32 mouse cellular contexts compared by ENCODE assay signal in genomic region chr16:14959743-14960142, GRCm38 (mm10). TPM values are rescaled to one million over a fixed set of nuclear protein-coding genes. Genes with fewer than 3 reads are reported as not detected.
DNase-seq lines count a peak whose midpoint lies in the region; ATAC-seq and TF ChIP-seq lines count a peak whose summit lies in the region.
"Had no signal": no experiment of that assay in that cellular context is flagged by ENCODE, and none has a peak within 500 bp of the region (broad histone marks: within the 10 kb centered on the region; RNA-seq: fewer than 3 reads in every experiment).

No protein-coding gene starts in this region.

- no peak; the same call in 1 of the 2 replicates for TF ChIP-seq RAD21 in CH12.LX (IDR thresholded peaks at IDR 0.05; ENCODE audit: low read depth, low read length)

- no peaks in the 10 kb centered on the region for H3K4me1 ChIP-seq in heart, adult 2 months (ENCODE audit: control insufficient read depth, insufficient read depth, low read length)
- H3K4me1 ChIP-seq in liver, embryonic 14.5 days (replicated peaks; ENCODE audit: control insufficient read depth in 2 of 2, insufficient read depth in 2 of 2, low read length in 1 of 2): no peaks in the 10 kb centered on the region
- H3K4me1 ChIP-seq in liver, embryonic 12.5 days: no peaks in the 10 kb centered on the region
- H3K4me1 ChIP-seq in CH12.LX (ENCODE audit: control insufficient read depth in 1 of 2, insufficient read depth in 2 of 2): no peaks in the 10 kb centered on the region
- H3K4me1 ChIP-seq: embryonic facial prominence, embryonic 10.5 days; embryonic facial prominence, embryonic 15.5 days; forebrain, embryonic 12.5 days; heart, embryonic 13.5 days; hindbrain, embryonic 10.5 days; hindbrain, embryonic 15.5 days; midbrain, embryonic 13.5 days; neural tube, embryonic 15.5 days had no signal

- no peak for ATAC-seq in liver, embryonic 14.5 days (ENCODE audit: insufficient read depth)
- no peak for ATAC-seq in liver, embryonic 12.5 days
- ATAC-seq in cerebellum, adult (ENCODE audit: insufficient number of reproducible peaks, low FRiP score, low TSS enrichment): no peak
- ATAC-seq: forebrain, postnatal 0 days; inflammation-experienced regulatory T-cells, adult 6 months; midbrain, embryonic 13.5 days had no signal

- H3K36me3 ChIP-seq in heart, adult 2 months (ENCODE audit: control insufficient read depth, insufficient read depth, low read length): no peaks in the 10 kb centered on the region
- no peaks in the 10 kb centered on the region for H3K36me3 ChIP-seq in liver, embryonic 14.5 days (replicated peaks; ENCODE audit: control insufficient read depth, insufficient read depth, low read depth)
- no peaks in the 10 kb centered on the region for H3K36me3 ChIP-seq in liver, embryonic 12.5 days
- no peaks in the 10 kb centered on the region for H3K36me3 ChIP-seq in CH12.LX (replicated peaks in 1 of 2; ENCODE audit: control insufficient read depth in 1 of 2, insufficient read depth in 1 of 2, low read length in 1 of 2)
- H3K36me3 ChIP-seq: embryonic facial prominence, embryonic 10.5 days; embryonic facial prominence, embryonic 15.5 days; forebrain, embryonic 12.5 days; heart, embryonic 13.5 days; hindbrain, embryonic 10.5 days; hindbrain, embryonic 15.5 days; midbrain, embryonic 13.5 days; neural tube, embryonic 15.5 days had no signal

- H3K9ac ChIP-seq in heart, adult 2 months (ENCODE audit: low read depth, low read length): no peak overlapping the region
- H3K9ac ChIP-seq in liver, embryonic 14.5 days (replicated peaks): no peak overlapping the region
- H3K9ac ChIP-seq in liver, embryonic 12.5 days: no peak overlapping the region
- no peak overlapping the region for H3K9ac ChIP-seq in CH12.LX (ENCODE audit: insufficient read depth, low read depth)
- H3K9ac ChIP-seq: embryonic facial prominence, embryonic 15.5 days; forebrain, embryonic 12.5 days; forebrain, postnatal 0 days; heart, embryonic 13.5 days; hindbrain, embryonic 15.5 days; midbrain, embryonic 13.5 days; neural tube, embryonic 15.5 days had no signal

- H3K79me2 ChIP-seq in heart, adult 2 months (replicated peaks; ENCODE audit: control insufficient read depth, insufficient read depth, low read length): no peaks in the 10 kb centered on the region
- no peaks in the 10 kb centered on the region for H3K79me2 ChIP-seq in CH12.LX (replicated peaks; ENCODE audit: control insufficient read depth, extremely low read depth, insufficient read depth, poor library complexity, severe bottlenecking)

- in situ Hi-C loops in CH12.LX (cut with MboI; ENCODE audit: low pct_ligation_motif_present, low pct_unique_long_range_greater_than_20kb, low sequenced_read_pairs): no loop called here

- H3K4me2 ChIP-seq in liver, embryonic 14.5 days (ENCODE audit: low read depth): no peak overlapping the region
- H3K4me2 ChIP-seq in liver, embryonic 12.5 days: no peak overlapping the region
- no peak overlapping the region for H3K4me2 ChIP-seq in CH12.LX (ENCODE audit: insufficient read depth, low read depth, poor library complexity, severe bottlenecking)
- H3K4me2 ChIP-seq: embryonic facial prominence, embryonic 15.5 days; forebrain, embryonic 12.5 days; heart, embryonic 13.5 days; hindbrain, embryonic 15.5 days; liver, embryonic 11.5 days; midbrain, embryonic 13.5 days; neural tube, embryonic 15.5 days had no signal

- no peak for TF ChIP-seq EP300 in heart, adult 2 months (IDR thresholded peaks at IDR 0.05; ENCODE audit: insufficient read depth, low read depth, low read length)
- no peak for TF ChIP-seq EP300 in liver, embryonic 14.5 days (IDR thresholded peaks at IDR 0.05; ENCODE audit: low read depth)
- TF ChIP-seq EP300 in CH12.LX (IDR thresholded peaks at IDR 0.05; ENCODE audit: low read length): no peak

- no peak for DNase-seq in heart, adult 2 months
- no peak for DNase-seq in heart, postnatal 10 days
- DNase-seq in liver, embryonic 14.5 days (ENCODE audit: low read depth in 3 of 3, low spot score in 3 of 3): no peak
- DNase-seq in CH12.LX (ENCODE audit: extremely low read depth): no peak
- peak; percentile 3 for DNase-seq in R1 (ENCODE audit: low read depth, low spot score)
- DNase-seq: cerebellum, adult 8-10 months; cerebellum, postnatal 25 days; forebrain, postnatal 0 days; gastrocnemius, postnatal 14 days; heart, adult 18-20 months; heart, postnatal 14 days; kidney, adult 2 months; layer of hippocampus, postnatal 36 days; lung, adult 18-20 months; retina, postnatal 1 day; right cerebral cortex, postnatal 14 days; thymus, adult 18-20 months; thymus, postnatal 25 days had no signal

- intact Hi-C loops in heart, adult 2 months (cut with DNase I): loop anchor here (1.0 kb wide), 1 partner anchor 258 kb away; no protein-coding TSS in a partner anchor
- intact Hi-C loops in heart, postnatal 10 days (cut with DNase I): no loop called here

- H3K27ac ChIP-seq in heart, adult 2 months: no peak overlapping the region
- no peak overlapping the region for H3K27ac ChIP-seq in liver, embryonic 14.5 days
- no peak overlapping the region for H3K27ac ChIP-seq in liver, embryonic 12.5 days
- H3K27ac ChIP-seq in CH12.LX (ENCODE audit: insufficient read depth, low read depth): no peak overlapping the region
- H3K27ac ChIP-seq: embryonic facial prominence, embryonic 10.5 days; embryonic facial prominence, embryonic 15.5 days; forebrain, embryonic 12.5 days; heart, embryonic 13.5 days; hindbrain, embryonic 10.5 days; hindbrain, embryonic 15.5 days; macrophage; midbrain, embryonic 13.5 days; neural tube, embryonic 15.5 days had no signal

- H3K27me3 ChIP-seq in heart, adult 2 months (ENCODE audit: control insufficient read depth, insufficient read depth, low read length): no peaks in the 10 kb centered on the region
- H3K27me3 ChIP-seq in liver, embryonic 14.5 days (ENCODE audit: control insufficient read depth, insufficient read depth, low read length): no peaks in the 10 kb centered on the region
- no peaks in the 10 kb centered on the region for H3K27me3 ChIP-seq in liver, embryonic 12.5 days (replicated peaks)
- H3K27me3 ChIP-seq in CH12.LX (replicated peaks): peaks cover 4% of the 10 kb centered on the region
- H3K27me3 ChIP-seq: embryonic facial prominence, embryonic 15.5 days; forebrain, embryonic 12.5 days; heart, embryonic 13.5 days; hindbrain, embryonic 15.5 days; midbrain, embryonic 13.5 days; neural tube, embryonic 15.5 days had no signal

- H3K9me3 ChIP-seq in liver, embryonic 14.5 days (ENCODE audit: control insufficient read depth, low read length): no peaks in the 10 kb centered on the region; the same call in 1 of the 2 replicates
- H3K9me3 ChIP-seq in liver, embryonic 12.5 days (replicated peaks): no peaks in the 10 kb centered on the region
- H3K9me3 ChIP-seq in CH12.LX (replicated peaks; ENCODE audit: low read length): peaks cover 3% of the 10 kb centered on the region
- H3K9me3 ChIP-seq: embryonic facial prominence, embryonic 15.5 days; forebrain, embryonic 12.5 days; hindbrain, embryonic 15.5 days; midbrain, embryonic 13.5 days; neural tube, embryonic 15.5 days had no signal

- no peak overlapping the region for H3K4me3 ChIP-seq in heart, adult 2 months
- H3K4me3 ChIP-seq in liver, embryonic 14.5 days (ENCODE audit: insufficient read depth in 1 of 2, low read depth in 2 of 2, low read length in 2 of 2): no peak overlapping the region
- H3K4me3 ChIP-seq in liver, embryonic 12.5 days: no peak overlapping the region
- H3K4me3 ChIP-seq in CH12.LX (replicated peaks in 1 of 3; ENCODE audit: low read depth in 2 of 3, low read length in 2 of 3, poor library complexity in 1 of 3): no peak overlapping the region
- H3K4me3 ChIP-seq: embryonic facial prominence, embryonic 10.5 days; embryonic facial prominence, embryonic 15.5 days; forebrain, embryonic 12.5 days; heart, embryonic 13.5 days; hindbrain, embryonic 10.5 days; hindbrain, embryonic 15.5 days; midbrain, embryonic 13.5 days; neural tube, embryonic 15.5 days had no signal

- TF ChIP-seq POLR2A in heart, adult 2 months (IDR thresholded peaks at IDR 0.05; ENCODE audit: insufficient read depth, low read depth, low read length): no peak
- no peak for TF ChIP-seq POLR2A in CH12.LX (IDR thresholded peaks at IDR 0.05; ENCODE audit: low read depth, low read length)

- TF ChIP-seq CTCF in heart, adult 2 months (IDR thresholded peaks at IDR 0.05): peak; percentile 52
- 0 out of 2 replicates have a peak, but pooled peaks have one; percentile 4 for TF ChIP-seq CTCF in liver, embryonic 14.5 days (IDR thresholded peaks at IDR 0.05; ENCODE audit: low read depth)
- TF ChIP-seq CTCF in CH12.LX (conservative IDR thresholded peaks at IDR 0.05 in 1 of 2, IDR thresholded peaks at IDR 0.05 in 1 of 2; ENCODE audit: low read depth in 2 of 2, low read length in 2 of 2): peak in 1 of 2 experiments; percentile 36; a peak in 2 of 4 replicates

- 94% methylated on average over 8 of the region's 8 CpGs for WGBS in heart, adult 2 months
- 74% methylated on average over 8 of the region's 8 CpGs for WGBS in liver, embryonic 14.5 days (ENCODE audit: insufficient replicate concordance)
- WGBS in liver, embryonic 12.5 days (ENCODE audit: insufficient replicate concordance): 84% methylated on average over 8 of the region's 8 CpGs

- dilution Hi-C loops in CH12.LX (cut with MboI; ENCODE audit: extremely low pct_ligation_motif_present, extremely low pct_unique_long_range_greater_than_20kb, low sequenced_read_pairs): no loop called here

TF ChIP-seq in CH12.LX, 34 proteins besides CTCF, POLR2A, EP300 and RAD21:
- no peak for TF ChIP-seq TCF12 (IDR thresholded peaks at IDR 0.05; ENCODE audit: low read depth, low read length)
- TF ChIP-seq SMC3 (IDR thresholded peaks at IDR 0.05; ENCODE audit: low read depth, low read length): peak; percentile 44
- TF ChIP-seq ELF1 (IDR thresholded peaks at IDR 0.05; ENCODE audit: low read depth, low read length): no peak
- no peak for TF ChIP-seq MYC (IDR thresholded peaks at IDR 0.05; ENCODE audit: low read depth, low read length)
- TF ChIP-seq IRF4 (IDR thresholded peaks at IDR 0.05; ENCODE audit: low read depth, low read length): no peak

RNA-seq across cellular contexts. Expression of gene Efcab1, which starts 53.3 kb away (rescaled TPM):
- not detected for total RNA-seq in heart, adult 2 months (2021)
- polyA plus RNA-seq in heart, adult 2 months (2012; rRNA removed): 0.12 and 0.27 TPM in 2 replicates
- total RNA-seq in heart, postnatal 10 days (2021): not detected
- 0.05 and 0.07 TPM in 2 replicates for polyA plus RNA-seq in liver, embryonic 14.5 days (2012; rRNA removed)
- polyA plus RNA-seq in liver, embryonic 14.5 days (2014; fragmentation: Nextera tagmentation; extraction: Ambion mirVana): 0.08 TPM in 1 of 2 replicates, not detected in the other
- polyA plus RNA-seq in liver, embryonic 12.5 days (2016; fragmentation: Nextera tagmentation; extraction: Ambion mirVana): 0.29 and 0.47 TPM in 2 replicates
- total RNA-seq in CH12.LX (2012; rRNA removed) (not detected in 2 replicates), CH12.LX (2014; rRNA removed) (not detected in 2 replicates)
- polyA plus RNA-seq in CH12.LX (2012; ENCODE audit: insufficient read length, low read depth): not detected in 2 replicates
- total RNA-seq: gastrocnemius, postnatal 14 days; heart, adult 18-20 months; heart, postnatal 14 days; megakaryocyte-erythroid progenitor cell, adult 5-6 weeks had no signal
- polyA plus RNA-seq: inflammation-experienced regulatory T-cells, adult 6 months; macrophage had no signal
